Mouse (Mus musculus) intestine, embryonic 16.5 days (tissue): Measurements from ENCODE around the gene Bcl2l14. TPM values are rescaled to one million over a fixed set of nuclear protein-coding genes. Genes with fewer than 3 reads are reported as not detected.

Source experiments
- ATAC-seq: fragments of 200-750 bp; cut with Nextera tagmentation; 2 replicates; pipeline ENCODE4 v1.8.0; 2017; ENCODE audit warnings: moderate TSS enrichment, moderate library complexity
- H3K27ac ChIP-seq: fragments of 300-500 bp; sonication (generic); 2 replicates; pipeline ENCODE4 v1.5.1; 2014; ENCODE audit warnings: mild to moderate bottlenecking, low read length
- H3K27me3 ChIP-seq: fragments of 300-500 bp; sonication (generic); replicated peaks from 2 replicates; pipeline ENCODE4 v1.6.1; 2014; ENCODE audit warnings: low read length, control low read depth, mixed read lengths; ENCODE audit not compliant: control insufficient read depth, insufficient read depth
- H3K36me3 ChIP-seq: fragments of 300-500 bp; sonication (generic); 2 replicates; pipeline ENCODE4 v1.6.1; 2014; ENCODE audit warnings: low read length, control low read depth; ENCODE audit not compliant: control insufficient read depth, insufficient read depth
- H3K4me1 ChIP-seq: fragments of 300-500 bp; sonication (generic); 2 replicates; pipeline ENCODE4 v1.6.1; 2014; ENCODE audit warnings: low read length, control low read depth, mixed read lengths; ENCODE audit not compliant: control insufficient read depth, insufficient read depth
- H3K4me2 ChIP-seq: fragments of 300-500 bp; sonication (generic); 2 replicates; pipeline ENCODE4 v1.6.1; 2014; ENCODE audit warnings: low read depth, low read length, control low read depth
- H3K4me3 ChIP-seq: fragments of 300-500 bp; sonication (generic); 2 replicates; pipeline ENCODE4 v1.5.1; 2014; ENCODE audit warnings: mild to moderate bottlenecking, low read length
- H3K9ac ChIP-seq: fragments of 300-500 bp; sonication (generic); 2 replicates; pipeline ENCODE4 v1.6.1; 2014; ENCODE audit warnings: low read depth, low read length
- H3K9me3 ChIP-seq: fragments of 300-500 bp; sonication (generic); 2 replicates; pipeline ENCODE4 v1.6.1; 2016; ENCODE audit warnings: low read length, control low read depth; ENCODE audit not compliant: control insufficient read depth
- WGBS: fragments of 180-500 bp; shearing (Covaris S2); extraction: QIAGEN DNeasy Blood & Tissue Kit; methylation state at CpG from one replicate; pipeline ENCODE4 v1.1.7; 2014; 5-methylcytosine and 5-hydroxymethylcytosine counted together
- polyA plus RNA-seq: library from polyadenylated mRNA; unstranded; fragments of >200 nt; fragmentation: Nextera tagmentation; extraction: Ambion mirVana; gene quantifications from 2 replicates; pipeline ENCODE4 v1.2.1, GENCODE M21; 2015

Gene Bcl2l14
- polyA plus RNA-seq, 1 experiment from 2014 or later, result 5.2 TPM

- Histone ChIP-seq H3K4me3 (no peak overlapping the region), H3K27ac (no peak overlapping the region), H3K36me3 (no peaks in the 10 kb centered on the region), H3K4me1 (peaks cover 6% of the 10 kb centered on the region; the same call in 1 of the 2 replicates), H3K9ac (no peak overlapping the region), H3K4me2 (no peak overlapping the region), H3K9me3 (no peaks in the 10 kb centered on the region), H3K27me3 (no peaks in the 10 kb centered on the region)
- ATAC-seq, result no peak
- 74% methylated on average over 9 of the region's 9 CpGs for WGBS
Measured at GRCm38 (mm10) chr6:134434866-134435390, 38.8 kb downstream of the Bcl2l14 start.

DNA sequence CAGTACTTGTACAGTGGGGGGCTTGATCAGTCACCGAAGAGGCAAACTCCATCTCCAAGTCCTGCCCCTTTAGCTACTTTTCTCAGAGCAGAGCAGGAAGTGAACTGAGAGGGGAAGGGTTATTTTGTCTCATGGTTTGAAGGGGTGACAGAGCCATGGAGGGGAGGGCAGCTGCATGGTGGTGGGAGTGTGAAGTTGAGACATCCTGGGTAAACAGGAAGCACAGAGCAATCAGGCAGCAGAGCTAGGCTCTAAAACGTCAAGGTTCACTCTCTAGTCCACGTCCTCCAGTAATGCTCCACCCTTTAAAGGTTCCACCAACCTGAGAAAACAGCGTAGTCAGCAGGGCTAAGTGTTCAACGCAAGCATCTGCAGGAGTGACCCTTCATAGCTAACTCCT lies 40.8 kb downstream of the Bcl2l14 start:
- no peak overlapping the region for H3K4me2 ChIP-seq
- no peak for ATAC-seq
- no peak overlapping the region for H3K4me3 ChIP-seq
- WGBS, result 67% methylated on average over 5 of the region's 5 CpGs
- no peak overlapping the region for H3K27ac ChIP-seq
- H3K4me1 ChIP-seq, result peaks cover 6% of the 10 kb centered on the region; the same call in 1 of the 2 replicates
- no peaks in the 10 kb centered on the region for H3K27me3 ChIP-seq
- no peaks in the 10 kb centered on the region for H3K9me3 ChIP-seq
- no peaks in the 10 kb centered on the region for H3K36me3 ChIP-seq
- no peak overlapping the region for H3K9ac ChIP-seq

- H3K27ac ChIP-seq, result peak overlapping the region; percentile 56
- 0 out of 2 replicates have a peak, but pooled peaks have one; percentile 9 for ATAC-seq
- H3K9ac ChIP-seq, result peak overlapping the region; percentile 35; the same call in 1 of the 2 replicates
- peak overlapping the region; percentile 49 for H3K4me2 ChIP-seq
- no peaks in the 10 kb centered on the region for H3K9me3 ChIP-seq
- H3K4me3 ChIP-seq, result peak overlapping the region; percentile 31
- 24% methylated on average over 23 of the region's 23 CpGs for WGBS
- no peaks in the 10 kb centered on the region for H3K27me3 ChIP-seq
- H3K4me1 ChIP-seq, result peaks cover 7% of the 10 kb centered on the region; the same call in 1 of the 2 replicates
- H3K36me3 ChIP-seq, result no peaks in the 10 kb centered on the region
Measured at GRCm38 (mm10) chr6:134439401-134440021, 43.4 kb downstream of the Bcl2l14 start.

DNA sequence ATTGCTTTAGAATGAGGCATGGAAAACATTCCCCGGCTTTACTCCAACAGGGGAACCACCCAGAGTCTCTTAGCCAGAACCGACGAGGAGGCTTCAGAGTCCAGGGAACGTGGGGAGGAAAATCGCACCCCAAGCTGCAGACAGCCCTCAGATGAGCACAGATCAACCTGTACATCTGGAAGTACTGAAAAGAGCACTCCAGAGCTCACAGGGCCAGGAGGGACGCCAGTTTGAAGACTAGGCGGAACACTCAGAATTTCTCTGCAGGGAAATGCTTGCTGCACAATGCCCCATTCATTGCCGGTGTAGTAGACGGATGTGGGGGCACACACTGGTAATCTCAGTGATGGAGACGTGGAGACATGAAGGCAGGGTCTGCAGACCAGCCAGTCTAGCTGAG lies 43.9 kb downstream of the Bcl2l14 start:
- H3K27me3 ChIP-seq, result no peaks in the 10 kb centered on the region
- peak overlapping the region; percentile 56 for H3K27ac ChIP-seq
- H3K9me3 ChIP-seq, result no peaks in the 10 kb centered on the region
- no peak for ATAC-seq
- peak overlapping the region; percentile 35; the same call in 1 of the 2 replicates for H3K9ac ChIP-seq
- 23% methylated on average over 10 of the region's 10 CpGs for WGBS
- H3K36me3 ChIP-seq, result peaks cover 5% of the 10 kb centered on the region
- peak overlapping the region; percentile 49 for H3K4me2 ChIP-seq
- peak overlapping the region; percentile 31; the same call in 1 of the 2 replicates for H3K4me3 ChIP-seq
- H3K4me1 ChIP-seq, result peaks cover 7% of the 10 kb centered on the region; the same call in 1 of the 2 replicates

DNA sequence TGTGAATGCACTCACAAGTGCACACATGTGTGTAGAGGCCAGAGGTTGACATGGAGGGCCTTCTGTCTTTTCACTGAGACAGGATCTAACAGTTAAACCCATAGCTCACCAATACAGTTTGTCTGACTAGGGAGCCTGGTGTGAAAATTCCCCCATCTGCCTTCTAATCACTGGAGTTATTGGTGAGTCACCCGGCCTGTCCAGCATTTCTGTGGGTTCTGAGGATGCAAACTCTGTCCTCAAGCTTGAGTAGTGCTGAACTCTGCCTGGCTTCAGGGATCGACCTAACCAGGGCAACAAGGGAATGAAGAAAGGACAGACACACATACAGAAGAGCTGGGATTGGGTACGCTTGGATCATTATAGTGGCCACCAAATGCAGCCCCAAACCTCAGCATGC lies 45.6 kb downstream of the Bcl2l14 start:
- 87% methylated on average over 3 of the region's 3 CpGs for WGBS

DNA sequence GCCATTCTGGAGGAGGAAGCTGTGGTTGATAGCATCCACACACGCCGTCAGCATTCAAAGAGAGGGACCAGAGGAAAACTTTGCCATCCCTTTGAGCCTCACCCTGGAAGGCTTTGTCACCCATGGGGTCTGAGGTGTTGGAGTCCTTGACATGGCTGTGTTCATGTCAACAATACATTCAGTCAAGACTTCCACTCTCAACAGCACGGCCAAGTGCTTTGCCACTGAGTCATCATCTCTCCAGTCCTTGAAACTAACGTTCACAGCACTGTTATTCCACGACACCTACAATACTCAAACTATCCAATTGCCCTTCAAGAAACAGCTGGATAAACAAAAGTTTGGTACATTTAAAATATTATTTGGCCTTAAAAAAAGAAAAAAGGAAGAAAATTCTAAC lies 46.1 kb downstream of the Bcl2l14 start:
- no peak overlapping the region for H3K9ac ChIP-seq
- H3K4me3 ChIP-seq, result no peak overlapping the region
- H3K4me1 ChIP-seq, result peaks cover 7% of the 10 kb centered on the region; the same call in 1 of the 2 replicates
- ATAC-seq, result no peak
- 71% methylated on average over 5 of the region's 5 CpGs for WGBS
- H3K4me2 ChIP-seq, result no peak overlapping the region
- H3K36me3 ChIP-seq, result peaks cover 15% of the 10 kb centered on the region
- H3K9me3 ChIP-seq, result no peaks in the 10 kb centered on the region
- H3K27me3 ChIP-seq, result no peaks in the 10 kb centered on the region
- H3K27ac ChIP-seq, result no peak overlapping the region

More for the DNA sequence above, 45.6 kb downstream of the Bcl2l14 start:
- no peak for ATAC-seq
- Histone ChIP-seq H3K9ac (no peak overlapping the region), H3K4me3 (no peak overlapping the region), H3K4me1 (peaks cover 7% of the 10 kb centered on the region; the same call in 1 of the 2 replicates), H3K27ac (no peak overlapping the region), H3K36me3 (peaks cover 15% of the 10 kb centered on the region), H3K9me3 (no peaks in the 10 kb centered on the region), H3K4me2 (no peak overlapping the region), H3K27me3 (no peaks in the 10 kb centered on the region)

DNA sequence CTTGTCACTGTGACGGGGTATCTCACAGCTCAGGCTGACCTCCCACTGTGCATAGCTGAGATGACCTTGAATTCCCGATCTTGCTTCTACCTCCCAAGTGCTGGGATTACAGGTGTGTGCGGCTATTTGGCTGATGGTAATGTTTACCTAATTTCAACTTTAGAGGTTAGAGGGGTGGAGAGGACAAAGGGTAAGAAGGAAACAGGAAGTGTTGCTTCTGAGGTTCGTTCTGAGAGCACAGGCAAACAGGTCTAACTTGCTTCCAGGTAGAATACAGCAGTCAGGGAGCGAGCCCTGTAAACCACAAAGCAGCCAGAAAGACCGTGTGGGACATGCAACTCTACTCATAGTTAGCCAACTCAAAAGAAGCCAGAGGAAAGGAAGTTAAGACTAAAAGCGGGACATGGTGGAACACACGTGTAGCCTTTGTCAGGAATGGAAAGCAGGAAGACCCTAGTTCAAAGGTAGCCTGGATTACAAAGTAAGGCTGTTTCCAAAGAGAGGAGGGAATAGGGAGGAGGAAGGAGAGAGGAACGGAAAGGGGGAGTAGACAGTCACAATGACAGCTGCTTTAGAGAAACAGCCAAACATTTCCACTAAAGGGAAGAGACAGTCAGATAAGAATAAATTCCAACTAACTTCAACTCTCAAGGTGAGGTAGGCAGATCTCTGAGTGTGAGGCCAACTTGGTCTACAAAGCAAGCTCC lies 47.2 kb downstream of the Bcl2l14 start:
- no peaks in the 10 kb centered on the region for H3K9me3 ChIP-seq
- ATAC-seq, result peak; percentile 94
- H3K4me3 ChIP-seq, result 0 out of 2 replicates have a peak overlapping the region, but pooled peaks have one; percentile 7
- peaks cover 7% of the 10 kb centered on the region; the same call in 1 of the 2 replicates for H3K4me1 ChIP-seq
- H3K4me2 ChIP-seq, result peak overlapping the region; percentile 34; the same call in 1 of the 2 replicates
- 50% methylated on average over 9 of the region's 9 CpGs for WGBS
- no peaks in the 10 kb centered on the region for H3K27me3 ChIP-seq
- peaks cover 15% of the 10 kb centered on the region for H3K36me3 ChIP-seq
- 0 out of 2 replicates have a peak overlapping the region, but pooled peaks have one; percentile 19 for H3K9ac ChIP-seq
- peak overlapping the region; percentile 96 for H3K27ac ChIP-seq

- peak overlapping the region; percentile 96 for H3K27ac ChIP-seq
- ATAC-seq, result no peak
Measured at GRCm38 (mm10) chr6:134443925-134444324, 47.8 kb downstream of the Bcl2l14 start.

GRCm38 (mm10) chr6:134448451-134448850 lies 52.3 kb downstream of the Bcl2l14 start:
- H3K9me3 ChIP-seq, result no peaks in the 10 kb centered on the region
- no peak overlapping the region for H3K9ac ChIP-seq
- peaks cover 14% of the 10 kb centered on the region for H3K4me1 ChIP-seq
- H3K27me3 ChIP-seq, result no peaks in the 10 kb centered on the region
- WGBS, result 91% methylated on average over 12 of the region's 12 CpGs
- H3K36me3 ChIP-seq, result peaks cover 26% of the 10 kb centered on the region
- H3K4me3 ChIP-seq, result no peak overlapping the region
- no peak overlapping the region for H3K27ac ChIP-seq
- no peak overlapping the region for H3K4me2 ChIP-seq
- no peak for ATAC-seq

More at GRCm38 (mm10) chr6:134443925-134444324, 47.8 kb downstream of the Bcl2l14 start:
- Histone ChIP-seq H3K9ac (0 out of 2 replicates have a peak overlapping the region, but pooled peaks have one; percentile 19), H3K4me3 (no peak overlapping the region), H3K9me3 (no peaks in the 10 kb centered on the region), H3K36me3 (peaks cover 15% of the 10 kb centered on the region), H3K4me2 (peak overlapping the region; percentile 34; the same call in 1 of the 2 replicates), H3K27me3 (no peaks in the 10 kb centered on the region), H3K4me1 (peaks cover 7% of the 10 kb centered on the region; the same call in 1 of the 2 replicates)
- 42% methylated on average over 5 of the region's 5 CpGs for WGBS
